Mouse (Mus musculus): ENCODE results near the gene Reg2.
"Not testable (repeated sequence)": the region's sequence is repeated elsewhere in the genome, so short reads cannot be mapped to it uniquely, and the experiment has no call there.

Gene Reg2

GRCm38 (mm10) chr6:78395323-78395722 lies at the start of gene Reg2:
TSS of gene Reg2 (plus strand) at chr6:78395623.
- DNase-seq (ENCODE audit: low spot score in 2 of 2), result not testable (repeated sequence)

- no peak for DNase-seq (ENCODE audit: low spot score in 2 of 2)
Observed at GRCm38 (mm10) chr6:78361971-78362563, 33.4 kb upstream of the Reg2 start.

DNA sequence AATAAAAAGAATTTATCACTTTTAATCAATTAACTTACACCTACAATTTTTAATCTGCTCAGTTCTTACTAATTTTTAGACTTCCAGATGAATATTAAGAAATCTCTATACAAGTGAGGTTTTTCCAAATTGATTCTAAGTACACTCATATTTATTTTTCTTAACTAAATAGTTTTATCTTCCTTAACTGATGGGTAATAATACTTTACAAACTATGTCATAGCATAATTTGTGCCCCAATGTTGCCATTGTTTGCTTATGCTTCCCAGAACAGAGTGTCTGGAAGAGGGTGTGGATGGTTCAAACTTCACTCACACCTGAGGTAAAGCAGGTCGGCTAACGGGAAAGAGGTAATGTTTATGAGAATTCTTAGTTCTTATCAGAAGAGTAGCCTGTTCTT lies 25.1 kb upstream of the Reg2 start, which contains the start of gene Reg3b:
Gene Reg3b, plus strand, starts transcription at position 301 of the 400 bp plus-strand sequence.
- no peak for DNase-seq (ENCODE audit: low spot score in 2 of 2)

DNA sequence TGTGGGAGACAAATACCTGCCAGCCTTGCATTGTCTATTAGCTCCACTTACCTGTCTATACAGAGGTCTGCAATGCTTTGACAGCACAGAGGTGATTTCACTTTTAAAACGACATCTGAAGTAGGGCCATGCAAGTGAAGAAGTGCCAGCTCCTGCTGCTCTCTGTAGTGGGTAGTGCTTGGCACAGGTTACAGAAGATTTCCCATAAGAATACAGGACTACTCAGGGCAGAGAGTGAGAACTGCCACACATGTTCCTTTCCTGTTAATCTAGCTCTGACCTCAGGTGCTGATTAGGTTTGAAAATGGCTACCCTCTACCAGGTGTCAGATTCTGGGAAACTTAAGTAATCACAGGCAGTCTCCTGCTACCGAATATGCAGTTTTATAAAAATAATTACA lies 16.7 kb upstream of the Reg2 start, which contains the start of gene Reg3d:
Gene Reg3d, minus strand, starts transcription at position 101 of the 400 bp plus-strand sequence.
- DNase-seq (ENCODE audit: low spot score in 2 of 2), result no peak

- DNase-seq (ENCODE audit: low spot score in 2 of 2), result no peak
Observed at GRCm38 (mm10) chr6:78380409-78380808, 15.0 kb upstream of the Reg2 start, which contains the start of gene Reg3a. TSS of gene Reg3a (plus strand) at chr6:78380709.

DNA sequence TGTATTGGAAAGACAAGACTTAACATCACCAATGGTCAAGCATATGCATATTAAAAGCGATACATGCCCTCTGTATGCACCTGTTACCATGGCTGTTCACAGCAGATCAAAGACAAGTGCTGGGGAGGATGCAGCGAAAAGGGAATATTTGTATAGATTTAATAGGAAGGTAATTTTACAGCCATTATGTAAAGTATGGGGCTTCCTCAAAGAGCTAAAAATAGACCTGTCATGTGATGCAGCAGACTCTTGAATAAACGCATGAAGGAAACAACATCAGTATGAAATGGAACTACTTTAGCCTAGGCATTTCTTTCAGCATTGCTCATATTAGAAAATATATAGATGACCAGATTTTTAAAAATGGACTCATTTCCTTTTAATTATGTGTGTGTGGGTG lies 9.8 kb upstream of the Reg2 start:
- DNase-seq (ENCODE audit: low spot score in 2 of 2), result no peak

GRCm38 (mm10) chr6:78422411-78422810 lies 27.0 kb downstream of the Reg2 start, which contains the start of gene Reg1:
TSS of gene Reg1 (plus strand) at chr6:78422711.
- DNase-seq (ENCODE audit: low spot score in 2 of 2), result not testable (repeated sequence)

DNA sequence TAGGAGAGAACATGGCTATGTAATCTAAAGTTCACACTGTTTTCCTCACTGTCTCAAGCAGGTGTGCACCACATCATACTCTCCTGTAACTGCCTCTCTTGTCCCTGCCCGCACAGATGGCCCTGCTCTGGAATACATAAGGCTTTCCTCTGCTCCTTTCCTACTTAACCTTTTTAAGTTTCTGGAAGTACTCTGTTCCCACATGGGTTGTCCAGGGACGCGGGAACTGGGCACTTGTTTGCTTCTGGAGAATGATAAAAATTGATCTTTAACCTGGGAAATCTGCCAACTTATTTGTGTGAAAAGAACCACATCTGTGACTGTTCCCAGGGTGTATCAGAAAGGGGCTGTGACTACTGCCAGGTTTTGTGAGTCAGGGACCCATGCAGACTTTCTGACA lies 30.1 kb downstream of the Reg2 start:
- DNase-seq (ENCODE audit: low spot score in 2 of 2), result no peak

GRCm38 (mm10) chr6:78447202-78447601 lies 51.8 kb downstream of the Reg2 start:
- DNase-seq (ENCODE audit: low spot score in 2 of 2), result no peak

DNA sequence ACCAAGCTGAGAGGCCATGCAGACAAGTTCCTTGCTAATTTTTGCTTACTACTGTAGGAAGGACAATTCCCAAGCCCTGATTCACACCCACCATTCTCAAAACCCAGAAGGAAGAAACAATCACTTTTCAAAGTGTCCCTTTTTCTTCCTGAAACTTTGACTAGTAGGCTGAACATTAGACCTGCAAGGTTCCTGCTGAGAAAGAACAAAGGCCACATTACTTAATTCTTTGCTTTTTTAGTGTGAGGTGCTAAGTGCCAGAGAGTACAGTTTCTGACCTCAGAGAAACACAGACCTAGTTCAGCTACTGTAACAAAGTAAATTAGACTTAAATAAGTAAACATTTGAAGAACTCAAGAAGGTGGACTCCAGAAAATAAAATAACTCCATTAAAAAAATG lies 53.0 kb downstream of the Reg2 start:
- DNase-seq (ENCODE audit: low spot score in 2 of 2), result no peak

DNA sequence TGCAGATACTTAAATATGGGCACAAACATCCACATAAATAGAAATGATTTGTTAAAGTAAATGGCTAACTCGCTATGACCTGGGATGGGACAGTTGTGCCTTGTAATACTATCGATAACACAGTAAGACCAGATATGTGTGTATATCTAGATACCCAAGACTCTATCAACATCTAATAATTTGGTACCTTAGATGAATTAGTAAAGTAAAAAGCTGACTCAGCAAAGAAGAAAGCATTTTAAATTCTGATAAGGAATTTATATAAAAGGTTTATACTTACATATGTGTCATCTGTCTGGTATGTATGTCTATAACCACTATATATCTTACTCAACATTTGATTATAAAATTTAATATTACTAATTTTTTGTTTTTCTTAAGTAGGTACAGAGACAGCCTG lies 57.4 kb downstream of the Reg2 start:
- no peak for DNase-seq (ENCODE audit: low spot score in 2 of 2)
